ENCODE assay signal across 9 mouse cellular contexts in the genomic region with DNA sequence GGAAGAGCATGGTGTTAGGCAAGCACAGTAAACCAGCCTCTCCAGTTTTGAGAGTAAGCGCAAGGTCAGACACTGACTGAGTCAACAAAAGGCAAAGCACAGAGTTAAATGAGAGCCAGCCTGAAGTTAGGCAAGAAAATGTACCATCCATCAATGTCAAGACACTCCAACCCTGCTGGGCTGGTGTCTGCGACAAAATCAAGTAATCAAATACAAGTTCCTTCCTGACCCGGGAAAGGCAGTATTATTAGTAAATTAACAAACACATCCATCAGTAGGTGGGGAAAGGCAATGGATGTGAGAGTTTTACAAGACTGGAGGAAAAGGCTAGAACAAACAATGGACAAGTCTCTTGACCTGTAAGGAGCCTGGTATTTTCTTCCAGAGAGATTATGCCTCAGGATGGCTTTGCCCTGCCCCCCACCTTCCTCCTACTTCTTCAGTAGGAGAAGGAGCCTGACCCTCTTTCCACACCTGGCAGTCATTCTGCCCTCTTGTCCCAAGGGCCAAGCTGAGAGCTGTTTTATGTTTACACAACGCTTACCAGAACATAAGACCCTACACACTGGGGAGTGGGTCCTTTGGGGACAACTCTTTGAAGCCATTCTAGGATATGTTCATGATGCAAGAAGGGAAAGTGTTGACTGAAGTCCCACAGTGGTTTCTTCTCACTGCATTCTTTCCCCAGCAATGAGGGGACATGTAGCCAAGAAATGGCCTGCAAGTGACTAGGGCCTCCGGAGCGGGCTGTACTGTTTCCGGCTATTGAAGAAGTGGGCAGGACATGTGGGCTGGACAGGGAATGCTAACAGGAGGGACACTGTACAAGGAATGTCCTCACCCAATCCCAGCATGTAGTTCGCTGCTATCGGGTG.
DNase-seq lines count a peak whose midpoint lies in the region; ATAC-seq and TF ChIP-seq lines count a peak whose summit lies in the region.
"Had no signal": no experiment of that assay in that cellular context is flagged by ENCODE, and none has a peak within 500 bp of the region (broad histone marks: within the 10 kb centered on the region; RNA-seq: fewer than 3 reads in every experiment).

No protein-coding gene starts in this region.

- 0 out of 2 replicates have a peak overlapping the region, but pooled peaks have one; percentile 16 for H3K27ac ChIP-seq in hindbrain, embryonic 10.5 days
- no peak overlapping the region for H3K27ac ChIP-seq in hindbrain, embryonic 12.5 days
- H3K27ac ChIP-seq in kidney, embryonic 16.5 days (ENCODE audit: low read length), result peak overlapping the region; percentile 80
- no peak overlapping the region for H3K27ac ChIP-seq in gastrocnemius, adult 2 months

- no peak for ATAC-seq in hindbrain, embryonic 12.5 days (ENCODE audit: low FRiP score)
- ATAC-seq in kidney, embryonic 16.5 days (ENCODE audit: low FRiP score, low TSS enrichment), result peak; percentile 69
- ATAC-seq: CD4-positive, CD25-positive, alpha-beta regulatory T cell, adult 4 months had no signal

- H3K4me3 ChIP-seq in hindbrain, embryonic 10.5 days, result no peak overlapping the region
- H3K4me3 ChIP-seq in hindbrain, embryonic 12.5 days, result no peak overlapping the region
- no peak overlapping the region for H3K4me3 ChIP-seq in kidney, embryonic 16.5 days (ENCODE audit: low read length)
- H3K4me3 ChIP-seq in gastrocnemius, adult 2 months, result no peak overlapping the region

- no peaks in the 10 kb centered on the region for H3K36me3 ChIP-seq in hindbrain, embryonic 10.5 days
- H3K36me3 ChIP-seq in hindbrain, embryonic 12.5 days, result no peaks in the 10 kb centered on the region
- no peaks in the 10 kb centered on the region for H3K36me3 ChIP-seq in kidney, embryonic 16.5 days (ENCODE audit: insufficient read depth, low read length)

- H3K4me2 ChIP-seq in hindbrain, embryonic 12.5 days (replicated peaks), result no peak overlapping the region
- H3K4me2 ChIP-seq in kidney, embryonic 16.5 days (replicated peaks; ENCODE audit: low read depth, low read length), result no peak overlapping the region

- 62% methylated on average over 9 of the region's 9 CpGs for WGBS in hindbrain, embryonic 10.5 days
- WGBS in hindbrain, embryonic 12.5 days, result 56% methylated on average over 9 of the region's 9 CpGs
- WGBS in kidney, embryonic 16.5 days, result 30% methylated on average over 9 of the region's 9 CpGs

- peaks cover 19% of the 10 kb centered on the region for H3K4me1 ChIP-seq in hindbrain, embryonic 10.5 days (replicated peaks)
- H3K4me1 ChIP-seq in hindbrain, embryonic 12.5 days, result peaks cover 2% of the 10 kb centered on the region; the same call in 1 of the 2 replicates
- H3K4me1 ChIP-seq in kidney, embryonic 16.5 days (ENCODE audit: insufficient read depth, low read length), result peaks cover 5% of the 10 kb centered on the region; the same call in 1 of the 2 replicates

- no peak for TF ChIP-seq CTCF in gastrocnemius, adult 2 months (IDR thresholded peaks at IDR 0.05)

- no peak overlapping the region for H3K9ac ChIP-seq in hindbrain, embryonic 12.5 days
- no peak overlapping the region for H3K9ac ChIP-seq in kidney, embryonic 16.5 days (replicated peaks; ENCODE audit: low read length)

- DNase-seq in hindbrain, embryonic 10.5 days (ENCODE audit: low spot score), result peak; percentile 18
- peak; percentile 15 for DNase-seq in adrenal gland, postnatal 25 days
- peak; percentile 82 for DNase-seq in lung, postnatal 14 days
- DNase-seq in left cerebral cortex, adult 9 months (ENCODE audit: low spot score in 2 of 2), result no peak
- no peak for DNase-seq in cerebellum, adult 11-12 months
- no peak for DNase-seq in gastrocnemius, adult 2 months

- peaks cover 3% of the 10 kb centered on the region; the same call in 1 of the 2 replicates for H3K27me3 ChIP-seq in hindbrain, embryonic 10.5 days (ENCODE audit: insufficient read depth, poor library complexity, severe bottlenecking)
- H3K27me3 ChIP-seq in hindbrain, embryonic 12.5 days, result no peaks in the 10 kb centered on the region
- no peaks in the 10 kb centered on the region for H3K27me3 ChIP-seq in kidney, embryonic 16.5 days (ENCODE audit: insufficient read depth, low read length)

- H3K9me3 ChIP-seq in hindbrain, embryonic 10.5 days, result no peaks in the 10 kb centered on the region
- H3K9me3 ChIP-seq in hindbrain, embryonic 12.5 days (replicated peaks), result no peaks in the 10 kb centered on the region
- H3K9me3 ChIP-seq in kidney, embryonic 16.5 days (ENCODE audit: low read length), result no peaks in the 10 kb centered on the region

- intact Hi-C loops in gastrocnemius, adult 2 months (cut with DNase I), result no loop called here

Comparison
In these comparisons a context has a peak if more than half of its experiments do, and no peak if none do; other contexts are left out.
1. H3K27ac ChIP-seq: peak in hindbrain, embryonic 10.5 days (single experiment) and kidney, embryonic 16.5 days (single experiment); none in hindbrain, embryonic 12.5 days (single experiment) and gastrocnemius, adult 2 months (single experiment).
2. DNase-seq: peak in hindbrain, embryonic 10.5 days (single experiment), adrenal gland, postnatal 25 days (single experiment) and lung, postnatal 14 days (single experiment); none in left cerebral cortex, adult 9 months (0 of 2), cerebellum, adult 11-12 months (single experiment) and gastrocnemius, adult 2 months (single experiment).